Mouse (Mus musculus) forebrain, embryonic 16.5 days (tissue): ENCODE data around the gene Ccdc148. TPM values are rescaled to one million over a fixed set of nuclear protein-coding genes. Genes with fewer than 3 reads are reported as not detected.
A peak's percentile ranks its signal among the peaks of the same experiment; 100 is the strongest.

Source experiments
- ATAC-seq: fragments of 200-750 bp; cut with Nextera tagmentation; 2 replicates; pipeline ENCODE4 v1.8.0; 2017; ENCODE audit warnings: mild to moderate bottlenecking, moderate library complexity
- H3K27ac ChIP-seq: fragments of 300-500 bp; sonication (generic); 2 replicates; pipeline ENCODE4 v1.5.1; 2014; ENCODE audit warnings: low read length, control low read depth
- H3K27me3 ChIP-seq: fragments of 300-500 bp; sonication (generic); replicated peaks from 2 replicates; pipeline ENCODE4 v1.6.1; 2014; ENCODE audit warnings: low read length; ENCODE audit not compliant: control insufficient read depth, insufficient read depth
- H3K36me3 ChIP-seq: fragments of 300-500 bp; sonication (generic); 2 replicates; pipeline ENCODE4 v1.6.1; 2014; ENCODE audit not compliant: control insufficient read depth, insufficient read depth
- H3K4me1 ChIP-seq: fragments of 300-500 bp; sonication (generic); replicated peaks from 2 replicates; pipeline ENCODE4 v1.6.1; 2014; ENCODE audit warnings: low read length; ENCODE audit not compliant: control insufficient read depth, insufficient read depth
- H3K4me2 ChIP-seq: fragments of 300-500 bp; sonication (generic); 2 replicates; pipeline ENCODE4 v1.6.1; 2014; ENCODE audit warnings: mild to moderate bottlenecking, low read length, control low read depth
- H3K4me3 ChIP-seq: fragments of 300-500 bp; sonication (generic); replicated peaks from 2 replicates; pipeline ENCODE4 v1.5.1; 2014; ENCODE audit warnings: mild to moderate bottlenecking, low read length, control low read depth
- H3K9ac ChIP-seq: fragments of 300-500 bp; sonication (generic); replicated peaks from 2 replicates; pipeline ENCODE4 v1.6.1; 2014; ENCODE audit warnings: low read depth, low read length, control low read depth
- H3K9me3 ChIP-seq: fragments of 300-500 bp; sonication (generic); 2 replicates; pipeline ENCODE4 v1.6.1; 2016; ENCODE audit warnings: low read length; ENCODE audit not compliant: control insufficient read depth
- WGBS: fragments of 180-500 bp; shearing (Covaris S2); extraction: QIAGEN DNeasy Blood & Tissue Kit; methylation state at CpG from one replicate; pipeline ENCODE4 v1.1.7; 2014; 5-methylcytosine and 5-hydroxymethylcytosine counted together
- polyA plus RNA-seq: library from polyadenylated mRNA; unstranded; fragments of >200 nt; fragmentation: Nextera tagmentation; extraction: Ambion mirVana; gene quantifications from 2 replicates; pipeline ENCODE4 v1.2.1, GENCODE M21; 2015

Ccdc148 gene
- polyA plus RNA-seq, 1 experiment from 2014 or later: 5.8 TPM

DNA sequence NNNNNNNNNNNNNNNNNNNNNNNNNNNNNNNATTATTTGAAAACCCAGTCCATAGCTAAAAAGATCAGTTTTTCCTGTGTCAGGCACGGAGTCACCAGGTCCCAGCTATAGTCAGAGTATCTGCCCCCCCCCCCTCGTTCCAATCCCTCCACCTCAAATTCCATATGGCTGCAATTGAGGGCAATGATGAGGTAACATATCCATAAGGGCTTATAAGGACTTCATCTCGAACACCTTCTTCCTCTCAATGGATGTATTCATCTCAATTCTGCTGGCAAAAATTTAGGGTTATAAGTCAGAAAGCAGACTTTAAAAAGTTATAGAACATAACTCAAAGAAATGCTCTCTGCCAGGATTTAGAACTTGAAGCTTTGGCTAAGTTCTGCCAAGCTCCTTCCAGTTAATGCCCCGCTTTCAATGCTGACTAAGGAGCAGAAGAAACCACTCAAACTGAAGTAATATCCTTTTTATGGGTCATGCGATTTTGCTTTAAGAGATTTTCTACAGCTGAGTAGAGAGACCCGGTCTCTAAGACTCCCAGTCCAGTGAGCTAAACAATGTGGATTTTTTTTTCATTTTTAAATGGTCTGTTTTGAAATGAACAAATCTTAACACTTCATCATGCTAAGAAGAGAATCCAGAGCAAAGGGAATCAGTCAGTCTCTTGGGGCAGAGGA lies 111.6 kb downstream of the Ccdc148 start:
- no peaks in the 10 kb centered on the region for H3K9me3 ChIP-seq
- H3K4me3 ChIP-seq: no peak overlapping the region
- no peaks in the 10 kb centered on the region for H3K27me3 ChIP-seq
- no peak overlapping the region for H3K9ac ChIP-seq
- ATAC-seq: peak; percentile 36; the same call in 1 of the 2 replicates
- no peaks in the 10 kb centered on the region for H3K36me3 ChIP-seq
- no peak overlapping the region for H3K27ac ChIP-seq
- WGBS: 45% methylated on average over 6 of the region's 6 CpGs
- no peaks in the 10 kb centered on the region for H3K4me1 ChIP-seq
- H3K4me2 ChIP-seq: no peak overlapping the region

DNA sequence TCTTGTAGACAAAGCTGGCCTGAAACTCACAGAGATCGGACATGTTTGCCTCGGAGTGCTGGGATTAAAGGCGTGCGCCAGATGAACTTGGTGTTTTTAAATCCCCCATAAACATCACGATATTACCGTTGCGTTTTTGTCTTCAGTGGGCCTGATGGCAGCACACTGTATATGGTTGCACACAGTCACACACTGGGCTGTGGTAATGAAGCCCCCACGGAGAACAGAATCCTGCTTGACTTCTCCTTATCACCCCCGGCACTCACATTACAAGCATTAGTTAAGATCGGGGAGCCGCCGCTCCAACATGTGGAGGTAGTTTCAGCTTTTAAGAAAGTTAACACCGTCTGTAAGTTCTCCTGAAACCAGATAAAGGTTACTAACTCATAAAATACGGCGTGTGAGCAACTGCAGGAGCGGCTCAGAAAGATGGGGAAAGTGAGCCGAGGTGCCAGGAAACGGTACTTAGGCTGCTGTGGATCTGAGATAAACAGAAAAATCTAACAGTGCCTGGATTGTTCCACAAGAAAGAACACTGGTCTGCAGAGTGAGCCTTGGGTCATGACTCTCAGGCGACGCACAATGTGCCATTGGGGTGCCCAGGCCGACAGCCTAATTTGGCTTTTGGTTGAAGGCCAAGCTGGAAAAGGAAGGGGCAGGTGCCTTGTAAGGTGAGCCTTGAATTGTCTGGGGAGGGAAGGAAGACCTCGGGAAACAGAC lies 117.0 kb downstream of the Ccdc148 start:
- no peak for ATAC-seq
- no peaks in the 10 kb centered on the region for H3K27me3 ChIP-seq
- no peaks in the 10 kb centered on the region for H3K9me3 ChIP-seq
- WGBS: 78% methylated on average over 22 of the region's 22 CpGs
- H3K36me3 ChIP-seq: no peaks in the 10 kb centered on the region
- no peaks in the 10 kb centered on the region for H3K4me1 ChIP-seq
- H3K27ac ChIP-seq: no peak overlapping the region
- H3K9ac ChIP-seq: no peak overlapping the region
- H3K4me3 ChIP-seq: no peak overlapping the region
- no peak overlapping the region for H3K4me2 ChIP-seq

DNA sequence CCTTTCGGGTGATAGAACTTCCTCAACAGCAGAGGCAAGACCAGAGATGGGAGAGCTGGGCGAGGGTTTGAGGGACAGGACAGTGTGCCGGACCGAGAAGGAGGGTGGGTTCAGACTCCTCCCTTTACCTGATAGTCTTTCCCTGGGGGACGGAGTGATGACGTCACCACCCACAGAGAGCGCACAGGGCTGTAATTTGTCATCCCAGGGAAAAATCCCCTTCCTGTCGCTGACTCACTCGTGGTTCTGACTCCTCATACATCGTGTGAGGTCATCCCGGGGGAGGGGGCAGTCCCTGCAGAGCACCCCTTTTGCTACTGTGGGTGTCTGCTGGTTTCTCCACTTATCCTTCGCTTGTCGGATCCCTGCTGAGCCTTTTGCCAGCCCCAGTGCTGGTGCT lies 117.9 kb downstream of the Ccdc148 start:
- WGBS: 60% methylated on average over 13 of the region's 13 CpGs

DNA sequence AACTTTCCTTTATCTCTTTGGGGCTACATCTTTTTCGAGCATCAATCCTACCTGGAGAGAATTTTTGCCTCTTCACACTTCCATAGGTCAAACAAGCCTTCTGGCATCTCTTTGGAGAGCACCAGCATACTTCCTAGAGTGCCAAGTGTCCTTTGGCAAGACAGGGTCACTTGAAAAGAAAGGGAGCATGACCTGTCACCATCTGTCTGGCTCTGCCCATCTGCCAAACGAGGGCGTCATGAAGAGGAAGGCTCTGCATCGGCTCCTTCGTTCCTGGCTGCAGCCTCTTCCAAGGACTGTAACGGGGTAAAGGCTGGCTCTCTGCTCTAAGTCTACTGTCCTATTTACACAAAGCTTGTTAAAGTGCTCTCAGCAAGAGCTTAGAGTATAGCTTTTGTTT lies 124.0 kb downstream of the Ccdc148 start:
- H3K27ac ChIP-seq: no peak overlapping the region
- no peak overlapping the region for H3K9ac ChIP-seq
- H3K4me2 ChIP-seq: no peak overlapping the region
- no peak for ATAC-seq
- H3K9me3 ChIP-seq: no peaks in the 10 kb centered on the region
- WGBS: 54% methylated on average over 6 of the region's 6 CpGs
- no peaks in the 10 kb centered on the region for H3K36me3 ChIP-seq
- no peak overlapping the region for H3K4me3 ChIP-seq
- H3K27me3 ChIP-seq: no peaks in the 10 kb centered on the region
- H3K4me1 ChIP-seq: no peaks in the 10 kb centered on the region

More for the DNA sequence above, 117.9 kb downstream of the Ccdc148 start:
- no peaks in the 10 kb centered on the region for H3K9me3 ChIP-seq
- no peaks in the 10 kb centered on the region for H3K36me3 ChIP-seq
- H3K9ac ChIP-seq: no peak overlapping the region
- no peak overlapping the region for H3K4me3 ChIP-seq
- ATAC-seq: no peak
- H3K27me3 ChIP-seq: no peaks in the 10 kb centered on the region
- H3K27ac ChIP-seq: no peak overlapping the region
- H3K4me1 ChIP-seq: no peaks in the 10 kb centered on the region
- H3K4me2 ChIP-seq: no peak overlapping the region

DNA sequence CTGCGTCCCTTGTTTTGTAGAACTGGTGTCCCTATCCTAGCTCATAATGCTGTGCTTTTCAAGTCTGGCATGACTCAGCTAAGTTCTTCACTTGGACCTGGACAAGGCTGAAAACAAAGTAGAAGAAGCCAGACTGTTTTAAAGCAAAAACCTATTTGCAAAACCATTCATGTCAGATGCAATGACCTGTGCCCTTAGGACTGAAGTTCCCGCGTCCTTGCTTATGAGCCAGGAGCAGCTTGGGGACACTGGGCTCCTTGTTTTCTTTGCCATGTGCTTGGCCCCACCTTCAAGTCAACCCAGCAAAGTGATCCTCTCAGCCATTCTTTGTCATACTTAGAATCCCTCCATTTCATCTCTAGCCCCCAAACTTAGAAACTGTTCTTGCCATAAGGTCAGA lies 125.3 kb downstream of the Ccdc148 start:
- Histone ChIP-seq H3K4me3 (no peak overlapping the region), H3K27me3 (no peaks in the 10 kb centered on the region), H3K9ac (no peak overlapping the region), H3K36me3 (no peaks in the 10 kb centered on the region), H3K9me3 (no peaks in the 10 kb centered on the region), H3K4me1 (no peaks in the 10 kb centered on the region), H3K4me2 (no peak overlapping the region), H3K27ac (no peak overlapping the region)
- WGBS: 87% methylated on average over 3 of the region's 3 CpGs
- no peak for ATAC-seq

DNA sequence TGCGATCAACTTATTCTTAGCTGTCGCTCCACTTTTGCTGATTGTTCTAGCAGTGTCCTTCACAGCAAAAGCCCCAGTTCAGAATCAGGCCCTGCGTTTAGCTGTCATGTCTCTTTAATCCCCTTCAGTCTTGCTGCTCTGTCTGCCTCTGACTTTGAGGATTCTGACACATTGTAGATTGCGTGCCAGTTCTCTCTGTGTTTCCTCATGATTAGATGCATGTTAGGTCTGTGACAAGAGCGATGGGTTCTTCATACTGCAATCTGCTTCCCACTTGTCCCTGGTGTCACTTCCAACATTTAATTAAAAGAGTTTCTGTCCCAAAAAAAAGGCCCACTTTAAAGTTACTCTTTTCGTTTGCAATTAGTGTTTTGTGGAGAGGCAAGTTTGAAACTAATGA lies 126.2 kb downstream of the Ccdc148 start:
- Histone ChIP-seq H3K4me3 (no peak overlapping the region), H3K4me1 (no peaks in the 10 kb centered on the region), H3K27ac (no peak overlapping the region), H3K9me3 (no peaks in the 10 kb centered on the region), H3K27me3 (no peaks in the 10 kb centered on the region), H3K4me2 (no peak overlapping the region), H3K36me3 (no peaks in the 10 kb centered on the region), H3K9ac (no peak overlapping the region)
- WGBS: 68% methylated on average over 6 of the region's 6 CpGs
- ATAC-seq: peak; percentile 38; the same call in 1 of the 2 replicates

DNA sequence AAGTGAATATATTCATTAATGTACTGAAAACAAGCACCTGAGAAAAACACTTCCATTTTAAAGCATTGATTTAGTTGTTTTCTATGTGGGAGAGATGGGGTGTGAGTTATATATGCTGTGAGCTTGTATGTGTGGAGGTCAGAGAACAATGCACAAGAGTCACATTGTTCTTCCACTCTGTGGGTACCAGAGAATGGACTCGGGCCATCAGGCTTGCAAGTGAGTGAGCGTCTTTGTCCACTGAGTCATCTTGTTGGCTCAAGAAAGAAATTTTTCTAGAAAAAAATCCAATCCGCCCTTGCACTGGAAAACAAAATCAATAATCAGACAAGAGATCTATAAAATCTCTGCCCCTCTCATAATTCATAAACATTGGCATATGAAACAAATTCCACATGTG lies 135.9 kb downstream of the Ccdc148 start:
- Histone ChIP-seq H3K27ac (no peak overlapping the region), H3K4me3 (no peak overlapping the region), H3K27me3 (no peaks in the 10 kb centered on the region), H3K4me1 (no peaks in the 10 kb centered on the region), H3K4me2 (no peak overlapping the region), H3K9ac (no peak overlapping the region), H3K9me3 (no peaks in the 10 kb centered on the region), H3K36me3 (no peaks in the 10 kb centered on the region)
- ATAC-seq: no peak
- 95% methylated on average over 3 of the region's 3 CpGs for WGBS

DNA sequence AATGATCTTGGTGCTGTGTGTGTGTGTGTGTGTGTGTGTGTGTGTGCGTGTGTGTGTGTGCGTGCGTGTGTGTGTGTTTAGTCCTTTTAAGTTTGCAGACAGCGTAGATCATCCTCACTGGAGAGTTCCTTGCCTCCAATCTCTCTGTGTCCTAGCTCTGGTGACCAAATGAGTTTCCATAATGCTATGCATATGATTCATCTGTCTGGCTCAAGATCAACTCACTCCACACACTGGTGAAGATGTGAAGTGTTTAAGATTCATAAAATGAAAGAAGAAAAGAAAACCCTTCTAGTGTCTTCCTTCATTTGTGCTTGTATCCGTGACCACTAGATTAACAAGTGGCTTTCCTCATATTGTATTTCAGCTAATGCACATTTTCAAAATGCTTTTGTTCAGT lies 153.1 kb downstream of the Ccdc148 start:
- WGBS: 95% methylated on average over 5 of the region's 5 CpGs
- Histone ChIP-seq H3K36me3 (no peaks in the 10 kb centered on the region), H3K9me3 (no peaks in the 10 kb centered on the region), H3K4me3 (no peak overlapping the region), H3K4me2 (no peak overlapping the region), H3K4me1 (no peaks in the 10 kb centered on the region), H3K27ac (no peak overlapping the region), H3K9ac (no peak overlapping the region), H3K27me3 (no peaks in the 10 kb centered on the region)
- no peak for ATAC-seq

DNA sequence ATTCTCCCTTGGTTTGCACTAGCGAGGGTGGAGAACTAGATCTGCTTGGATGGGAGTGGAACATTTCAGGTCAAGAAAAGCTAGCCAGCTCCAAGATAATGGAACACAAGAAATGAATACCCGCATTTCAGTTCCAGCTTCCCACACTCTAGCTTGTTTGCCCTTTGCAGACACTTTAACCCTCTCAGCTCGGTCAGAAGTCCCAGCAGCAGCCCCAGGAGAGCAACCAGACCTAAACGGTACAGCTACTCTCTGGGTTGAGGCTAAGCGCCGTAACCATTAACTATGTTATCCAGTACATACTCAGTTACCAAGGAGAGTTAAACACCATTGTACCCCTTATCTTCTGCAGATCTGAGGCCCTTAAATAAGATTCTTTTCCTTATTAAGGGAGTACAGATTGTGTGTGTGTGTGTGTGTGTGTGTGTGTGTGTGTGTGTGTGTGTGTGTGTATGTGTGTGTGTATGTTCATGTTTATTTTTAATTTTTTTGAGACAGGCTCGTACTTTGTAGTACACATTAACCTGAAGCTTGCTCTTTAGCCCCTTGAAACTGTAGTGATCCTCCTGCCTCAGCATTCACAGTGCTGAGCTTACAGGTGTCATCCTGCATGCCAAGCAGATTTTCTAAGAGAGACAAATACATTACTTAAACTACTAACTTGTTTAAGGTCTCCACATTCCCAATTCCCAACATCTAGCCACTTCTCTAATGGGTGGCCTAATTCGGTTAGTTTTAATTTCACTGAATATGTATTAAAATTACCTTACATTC lies 153.7 kb downstream of the Ccdc148 start:
- H3K4me1 ChIP-seq: no peaks in the 10 kb centered on the region
- H3K27ac ChIP-seq: no peak overlapping the region
- H3K36me3 ChIP-seq: no peaks in the 10 kb centered on the region
- 90% methylated on average over 8 of the region's 8 CpGs for WGBS
- no peak for ATAC-seq
- no peak overlapping the region for H3K4me3 ChIP-seq
- H3K27me3 ChIP-seq: no peaks in the 10 kb centered on the region
- no peak overlapping the region for H3K9ac ChIP-seq
- H3K9me3 ChIP-seq: no peaks in the 10 kb centered on the region
- H3K4me2 ChIP-seq: no peak overlapping the region
